Mouse (Mus musculus) common myeloid progenitor, adult 5-6 weeks (primary cell): Measurements from ENCODE around the gene Spryd3. TPM values are rescaled to one million over a fixed set of nuclear protein-coding genes. Genes with fewer than 3 reads are reported as not detected.
"Not testable (repeated sequence)": the region's sequence is repeated elsewhere in the genome, so short reads cannot be mapped to it uniquely, and the experiment has no call there.

ENCODE experiments used
- ATAC-seq: replicated peaks from 2 replicates; pipeline ENCODE4 v1.8.0; 2016; ENCODE audit warnings: low read depth, mild to moderate bottlenecking, moderate TSS enrichment, inconsistent platforms; ENCODE audit not compliant: poor library complexity, severe bottlenecking
- total RNA-seq: library from RNA; stranded (forward); fragments of 200-1000, 187-1606 nt; gene quantifications from 2 replicates; pipeline ENCODE4 v1.2.3, GENCODE M21; 2017

Gene Spryd3
- total RNA-seq, result 9.7 and 15.5 TPM in 2 replicates

GRCm38 (mm10) chr15:102136129-102136758 lies at the start of gene Spryd3:
Gene Spryd3, minus strand, starts transcription at chr15:102136234.
- peak; percentile 99 for ATAC-seq

- ATAC-seq, result no peak
Measured at GRCm38 (mm10) chr15:102183076-102183475, 47.0 kb upstream of the Spryd3 start.

- no peak for ATAC-seq
Measured at GRCm38 (mm10) chr15:102179924-102180323, 43.9 kb upstream of the Spryd3 start.

- no peak for ATAC-seq
Measured at GRCm38 (mm10) chr15:102179106-102179505, 43.1 kb upstream of the Spryd3 start.

GRCm38 (mm10) chr15:102178279-102178678 lies 42.2 kb upstream of the Spryd3 start:
- peak; percentile 77 for ATAC-seq

- ATAC-seq, result no peak
Measured at GRCm38 (mm10) chr15:102177417-102177816, 41.4 kb upstream of the Spryd3 start.

GRCm38 (mm10) chr15:102176571-102177316 lies 40.7 kb upstream of the Spryd3 start:
- ATAC-seq, result 0 out of 2 replicates have a peak, but pooled peaks have one; percentile 39

- no peak for ATAC-seq
Measured at GRCm38 (mm10) chr15:102175736-102176319, 39.8 kb upstream of the Spryd3 start.

GRCm38 (mm10) chr15:102173581-102173980 lies 37.5 kb upstream of the Spryd3 start:
- ATAC-seq, result no peak

- ATAC-seq, result no peak
Measured at GRCm38 (mm10) chr15:102169064-102169463, 33.0 kb upstream of the Spryd3 start.

- ATAC-seq, result no peak
Measured at GRCm38 (mm10) chr15:102167620-102168021, 31.6 kb upstream of the Spryd3 start.

GRCm38 (mm10) chr15:102165468-102166100 lies 29.6 kb upstream of the Spryd3 start:
- peak; percentile 73 for ATAC-seq

GRCm38 (mm10) chr15:102163900-102164693 lies 28.1 kb upstream of the Spryd3 start:
- ATAC-seq, result no peak

- ATAC-seq, result peak; percentile 36; the same call in 1 of the 2 replicates
Measured at GRCm38 (mm10) chr15:102160415-102161060, 24.5 kb upstream of the Spryd3 start.

GRCm38 (mm10) chr15:102156836-102157235 lies 20.8 kb upstream of the Spryd3 start:
- no peak for ATAC-seq

GRCm38 (mm10) chr15:102155006-102155405 lies 19.0 kb upstream of the Spryd3 start:
- ATAC-seq, result not testable (repeated sequence)

- no peak for ATAC-seq
Measured at GRCm38 (mm10) chr15:102152646-102153045, 16.6 kb upstream of the Spryd3 start.

GRCm38 (mm10) chr15:102150301-102151135 lies 14.5 kb upstream of the Spryd3 start, which contains the start of gene Soat2:
Gene Soat2, plus strand, starts transcription at chr15:102150526.
- peak; percentile 67 for ATAC-seq
